9 mouse cellular contexts compared by ENCODE assay signal in genomic region chr9:77379625-77380024, GRCm38 (mm10). TPM values are rescaled to one million over a fixed set of nuclear protein-coding genes. Genes with fewer than 3 reads are reported as not detected.
DNase-seq lines count a peak whose midpoint lies in the region; ATAC-seq and TF ChIP-seq lines count a peak whose summit lies in the region.
"Had no signal": no experiment of that assay in that cellular context is flagged by ENCODE, and none has a peak within 500 bp of the region (broad histone marks: within the 10 kb centered on the region; RNA-seq: fewer than 3 reads in every experiment).

No protein-coding gene starts in this region.

- H3K4me3 ChIP-seq in midbrain, embryonic 10.5 days, result no peak overlapping the region
- H3K4me3 ChIP-seq in midbrain, embryonic 15.5 days, result no peak overlapping the region
- no peak overlapping the region for H3K4me3 ChIP-seq in hindbrain, embryonic 16.5 days (ENCODE audit: low read length)
- H3K4me3 ChIP-seq in liver, adult 2 months (ENCODE audit: insufficient read depth, low read depth, low read length), result no peak overlapping the region

- peak; percentile 76 for TF ChIP-seq CTCF in liver, adult 2 months (IDR thresholded peaks at IDR 0.05; ENCODE audit: low read depth, low read length)

- no peaks in the 10 kb centered on the region for H3K36me3 ChIP-seq in midbrain, embryonic 10.5 days
- no peaks in the 10 kb centered on the region for H3K36me3 ChIP-seq in midbrain, embryonic 15.5 days (replicated peaks)
- H3K36me3 ChIP-seq in hindbrain, embryonic 16.5 days (ENCODE audit: control insufficient read depth, insufficient read depth, low read length), result no peaks in the 10 kb centered on the region
- no peaks in the 10 kb centered on the region for H3K36me3 ChIP-seq in liver, adult 2 months (ENCODE audit: control insufficient read depth, insufficient read depth, low read length)

- peak; percentile 64 for DNase-seq in midbrain, embryonic 10.5 days (ENCODE audit: low spot score)
- DNase-seq in adrenal gland, adult 18-20 months (ENCODE audit: low spot score in 2 of 2), result peak; percentile 65 to 68
- peak; percentile 68 for DNase-seq in embryo, embryonic 9.5 days (ENCODE audit: extremely low spot score)
- DNase-seq in liver, adult 2 months (ENCODE audit: extremely low read depth, low read depth, low spot score), result peak; percentile 5
- peak; percentile 79 to 87 for DNase-seq in right cerebral cortex, adult 2 months (ENCODE audit: low spot score in 2 of 2)
- DNase-seq in urinary bladder, postnatal 36 days (ENCODE audit: low spot score in 2 of 2), result peak; percentile 51 to 71

- ATAC-seq in midbrain, embryonic 15.5 days (replicated peaks), result no peak
- ATAC-seq in hindbrain, embryonic 16.5 days, result peak; percentile 45; the same call in 1 of the 2 replicates

- no peaks in the 10 kb centered on the region for H3K27me3 ChIP-seq in midbrain, embryonic 10.5 days (ENCODE audit: low read depth, poor library complexity, severe bottlenecking)
- no peaks in the 10 kb centered on the region for H3K27me3 ChIP-seq in midbrain, embryonic 15.5 days (replicated peaks)
- no peaks in the 10 kb centered on the region for H3K27me3 ChIP-seq in hindbrain, embryonic 16.5 days (replicated peaks; ENCODE audit: control insufficient read depth, insufficient read depth, low read length)
- H3K27me3 ChIP-seq in liver, adult 2 months (ENCODE audit: control insufficient read depth, insufficient read depth, low read length), result no peaks in the 10 kb centered on the region

- H3K4me1 ChIP-seq in midbrain, embryonic 10.5 days, result peaks cover 10% of the 10 kb centered on the region
- 0 out of 2 replicates have a peak, but pooled peaks cover 4% of the 10 kb centered on the region for H3K4me1 ChIP-seq in midbrain, embryonic 15.5 days
- 0 out of 2 replicates have a peak, but pooled peaks cover 3% of the 10 kb centered on the region for H3K4me1 ChIP-seq in hindbrain, embryonic 16.5 days (ENCODE audit: control insufficient read depth, insufficient read depth, low read depth, low read length)
- no peaks in the 10 kb centered on the region for H3K4me1 ChIP-seq in liver, adult 2 months (ENCODE audit: control insufficient read depth, insufficient read depth, low read length)

- no peak for TF ChIP-seq POLR2A in liver, adult 2 months (IDR thresholded peaks at IDR 0.05; ENCODE audit: extremely low read depth, insufficient read depth, low read length)

- no peak overlapping the region for H3K27ac ChIP-seq in midbrain, embryonic 10.5 days (replicated peaks)
- H3K27ac ChIP-seq in midbrain, embryonic 15.5 days, result no peak overlapping the region
- no peak overlapping the region for H3K27ac ChIP-seq in hindbrain, embryonic 16.5 days (ENCODE audit: low read depth, low read length)
- H3K27ac ChIP-seq in liver, adult 2 months (replicated peaks; ENCODE audit: insufficient read depth, low read depth, low read length), result no peak overlapping the region

- H3K4me2 ChIP-seq in midbrain, embryonic 15.5 days, result no peak overlapping the region
- H3K4me2 ChIP-seq in hindbrain, embryonic 16.5 days (ENCODE audit: low read length), result no peak overlapping the region

- H3K9me3 ChIP-seq in midbrain, embryonic 10.5 days (replicated peaks), result no peaks in the 10 kb centered on the region
- no peaks in the 10 kb centered on the region for H3K9me3 ChIP-seq in midbrain, embryonic 15.5 days
- no peaks in the 10 kb centered on the region for H3K9me3 ChIP-seq in hindbrain, embryonic 16.5 days (ENCODE audit: control insufficient read depth, low read length)

- WGBS in midbrain, embryonic 10.5 days, result 40% methylated on average over 5 of the region's 5 CpGs
- 47% methylated on average over 5 of the region's 5 CpGs for WGBS in midbrain, embryonic 15.5 days
- 44% methylated on average over 5 of the region's 5 CpGs for WGBS in hindbrain, embryonic 16.5 days
- 39% methylated on average over 5 of the region's 5 CpGs for WGBS in liver, adult 2 months

- H3K79me2 ChIP-seq in liver, adult 2 months (ENCODE audit: control insufficient read depth, insufficient read depth, low read length), result no peaks in the 10 kb centered on the region

- no peak overlapping the region for H3K9ac ChIP-seq in midbrain, embryonic 15.5 days
- no peak overlapping the region for H3K9ac ChIP-seq in hindbrain, embryonic 16.5 days (ENCODE audit: low read depth, low read length)
- H3K9ac ChIP-seq in liver, adult 2 months (ENCODE audit: low read depth, low read length), result no peak overlapping the region

RNA-seq across cellular contexts. Expression of gene Mlip, which starts 26.9 kb away (rescaled TPM):
- polyA plus RNA-seq in midbrain, embryonic 10.5 days (2016; fragmentation: Nextera tagmentation; extraction: Ambion mirVana), result 0.38 and 0.42 TPM in 2 replicates
- 0.56 and 1.4 TPM in 2 replicates for polyA plus RNA-seq in midbrain, embryonic 15.5 days (2015; fragmentation: Nextera tagmentation; extraction: Ambion mirVana)
- total RNA-seq in adrenal gland, adult 18-20 months (2021), result 1 to 10 TPM; 1.0 to 1.3 TPM
- 2.2 and 2.4 TPM in 2 replicates for polyA plus RNA-seq in hindbrain, embryonic 16.5 days (2015; fragmentation: Nextera tagmentation; extraction: Ambion mirVana)
- total RNA-seq in liver, adult 2 months (2014; rRNA removed), result not detected in 2 replicates
- polyA plus RNA-seq in liver, adult 2 months (2012; rRNA removed), result not detected in 2 replicates
- total RNA-seq: hematopoietic stem cell, adult 5-6 weeks had no signal

Comparison
In these comparisons a context has a peak if more than half of its experiments do, and no peak if none do; other contexts are left out.
1. DNase-seq: peak in every context shown above with its lines; median percentile 83 in right cerebral cortex, adult 2 months; 68 in embryo, embryonic 9.5 days; 66 in adrenal gland, adult 18-20 months; 64 in midbrain, embryonic 10.5 days; 61 in urinary bladder, postnatal 36 days; 5 in liver, adult 2 months.